Mouse (Mus musculus) fibroblast of lung, adult 2 months (primary cell): ENCODE measurements around the gene Gm4553.
"Not testable (repeated sequence)": the region's sequence is repeated elsewhere in the genome, so short reads cannot be mapped to it uniquely, and the experiment has no call there.

ENCODE experiments used
- DNase-seq: peaks from one replicate; pipeline ENCODE4 v3.0.0-alpha.2; 2011; ENCODE audit warnings: low read depth

Gm4553 gene

DNA sequence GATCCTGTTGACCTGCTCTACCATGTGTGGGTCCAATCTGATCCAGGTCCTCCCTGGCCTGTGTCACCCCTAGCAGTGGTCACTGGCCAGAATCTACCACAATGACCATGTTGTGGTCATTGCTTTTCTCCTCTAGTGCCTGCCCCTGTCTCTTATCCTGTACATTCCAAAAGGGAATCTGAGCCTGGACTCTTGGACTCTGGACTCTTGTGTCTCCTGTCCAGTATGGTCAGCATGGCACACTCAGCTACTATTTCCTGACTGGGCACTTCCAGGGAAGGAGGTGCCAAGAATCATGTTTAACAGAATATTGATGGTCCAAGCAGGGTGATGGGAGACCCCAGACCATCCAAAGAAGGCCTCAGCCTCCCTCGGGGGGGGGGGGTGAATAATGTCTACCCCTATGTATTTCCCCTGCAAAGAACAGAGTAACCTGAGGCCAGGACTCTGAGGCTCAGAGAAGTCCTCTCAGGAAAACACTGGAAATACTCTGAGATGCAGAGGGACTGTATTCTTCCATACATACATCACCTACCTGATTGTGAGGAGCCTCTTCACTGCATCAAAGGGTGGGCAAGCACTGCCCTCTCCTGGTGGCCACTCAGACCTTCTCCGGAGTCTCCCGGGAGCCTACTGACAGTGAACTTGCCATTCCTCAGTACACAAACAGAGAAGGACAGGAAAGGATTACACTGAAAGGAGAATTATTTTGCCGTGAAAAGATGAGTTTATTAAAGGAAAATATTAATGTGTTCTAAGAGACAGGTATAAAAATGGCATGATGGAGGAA lies 31.1 kb downstream of the Gm4553 start:
- DNase-seq = no peak

DNA sequence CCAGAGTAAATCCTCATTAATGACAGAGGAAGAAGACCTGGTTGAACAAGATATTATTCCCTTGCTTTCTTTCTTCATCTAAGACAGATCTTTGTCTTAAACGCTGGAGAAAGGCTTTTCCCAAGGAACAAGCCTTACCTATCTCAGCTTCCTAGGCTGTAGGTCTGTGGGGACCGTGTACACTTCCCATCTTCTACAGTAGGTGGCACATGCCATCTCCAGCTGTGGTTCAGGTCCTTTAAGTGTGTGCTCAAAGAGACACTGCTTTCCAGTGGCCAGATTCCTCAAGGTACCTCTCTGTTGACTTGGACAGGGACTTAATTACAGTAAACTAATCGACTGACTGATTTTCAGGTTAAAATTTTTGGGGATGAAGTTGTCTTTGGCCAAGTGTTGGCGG lies 36.7 kb downstream of the Gm4553 start:
- DNase-seq = no peak

DNA sequence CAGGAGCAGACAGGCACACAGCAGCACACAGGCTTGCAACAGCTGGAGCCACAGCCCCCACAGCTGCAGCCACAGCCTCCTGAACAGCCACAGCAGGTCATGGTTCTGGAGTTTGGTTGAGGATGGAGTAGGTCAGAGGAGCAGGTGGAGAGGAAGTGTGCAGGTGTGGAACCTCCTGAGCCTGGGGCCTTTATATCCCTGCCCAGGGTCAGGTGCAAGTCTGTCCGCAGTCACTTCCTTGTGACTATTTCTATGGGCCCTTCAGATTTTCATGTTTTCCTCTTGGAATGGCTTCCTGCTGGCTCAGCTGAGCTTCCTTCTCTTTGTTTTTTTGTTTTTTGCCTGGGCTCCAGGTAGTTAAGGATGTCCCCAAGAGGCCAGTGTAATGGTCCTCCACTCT lies 44.9 kb downstream of the Gm4553 start, which contains the start of gene Gm45618:
Gene Gm45618, minus strand, starts transcription at position 101 of the 400 bp plus-strand sequence.
- DNase-seq = not testable (repeated sequence)

DNA sequence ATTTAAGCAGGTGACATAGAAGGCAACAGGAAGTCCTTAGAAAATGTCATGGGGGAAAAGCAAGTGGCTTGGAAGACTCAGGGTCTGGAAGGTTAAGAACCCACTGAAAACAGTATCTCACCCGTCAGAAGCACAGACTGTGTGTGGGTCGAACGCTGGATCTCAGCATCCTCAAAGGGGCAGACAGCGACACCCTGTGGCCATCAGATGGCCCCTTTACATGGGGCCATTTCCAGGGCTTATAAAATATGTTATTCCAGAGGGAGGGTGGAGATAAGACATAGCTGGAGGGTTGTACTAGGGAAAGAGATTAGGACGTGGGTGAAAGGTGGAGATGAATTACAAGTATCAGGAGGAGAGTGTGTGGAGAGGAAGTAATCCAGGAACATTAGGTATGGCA lies 45.9 kb downstream of the Gm4553 start:
- DNase-seq = no peak
